Mouse (Mus musculus) hindbrain, postnatal 0 days (tissue): ENCODE data around the gene Rasgrp3. TPM values are rescaled to one million over a fixed set of nuclear protein-coding genes. Genes with fewer than 3 reads are reported as not detected.
"Not testable (repeated sequence)": the region's sequence is repeated elsewhere in the genome, so short reads cannot be mapped to it uniquely, and the experiment has no call there.

Experiments
- ATAC-seq: fragments of 200-750 bp; cut with Nextera tagmentation; 2 replicates; pipeline ENCODE4 v1.8.0; 2017; ENCODE audit warnings: mild to moderate bottlenecking, moderate TSS enrichment, moderate library complexity
- DNase-seq: peaks from one replicate; pipeline ENCODE4 v3.0.0-alpha.2; 2015; ENCODE audit warnings: low spot score
- H3K27ac ChIP-seq: fragments of 300-500 bp; sonication (generic); 2 replicates; pipeline ENCODE4 v1.5.1; 2014; ENCODE audit warnings: mild to moderate bottlenecking
- H3K27me3 ChIP-seq: fragments of 300-500 bp; sonication (generic); 2 replicates; pipeline ENCODE4 v1.6.1; 2014; ENCODE audit warnings: low read length, mixed read lengths; ENCODE audit not compliant: insufficient read depth
- H3K36me3 ChIP-seq: fragments of 300-500 bp; sonication (generic); 2 replicates; pipeline ENCODE4 v1.6.1; 2014; ENCODE audit warnings: low read length, mixed read lengths; ENCODE audit not compliant: insufficient read depth
- H3K4me1 ChIP-seq: fragments of 300-500 bp; sonication (generic); 2 replicates; pipeline ENCODE4 v1.6.1; 2014; ENCODE audit warnings: antibody characterized with exemption, low read length, mixed read lengths; ENCODE audit not compliant: insufficient read depth
- H3K4me2 ChIP-seq: fragments of 300-500 bp; sonication (generic); 2 replicates; pipeline ENCODE4 v1.6.1; 2014; ENCODE audit warnings: low read depth, mild to moderate bottlenecking, low read length, moderate library complexity, mixed read lengths
- H3K4me3 ChIP-seq: fragments of 300-500 bp; sonication (generic); 2 replicates; pipeline ENCODE4 v1.5.1; 2014; ENCODE audit warnings: low read length
- H3K9ac ChIP-seq: fragments of 300-500 bp; sonication (generic); replicated peaks from 2 replicates; pipeline ENCODE4 v1.6.1; 2014; ENCODE audit warnings: mild to moderate bottlenecking, low read length, moderate library complexity, mixed read lengths
- H3K9me3 ChIP-seq: fragments of 300-500 bp; sonication (generic); 2 replicates; pipeline ENCODE4 v1.6.1; 2016; ENCODE audit warnings: low read length, mixed read lengths
- CTCF ChIP-seq: IDR thresholded peaks from 2 replicates; pipeline ENCODE4 v1.5.1; 2016; ENCODE audit warnings: antibody characterized with exemption, control low read depth, low read depth
- WGBS: fragments of 180-500 bp; shearing (Covaris S2); extraction: QIAGEN DNeasy Blood & Tissue Kit; methylation state at CpG from one replicate; pipeline ENCODE4 v1.1.7; 2014; 5-methylcytosine and 5-hydroxymethylcytosine counted together
- polyA plus RNA-seq: library from polyadenylated mRNA; unstranded; fragments of >200 nt; fragmentation: Nextera tagmentation; extraction: Ambion mirVana; gene quantifications from 2 replicates; pipeline ENCODE4 v1.2.1, GENCODE M21; 2015
- total RNA-seq: library from RNA; depleted of rRNA; stranded (reverse); fragments of >200 nt; gene quantifications from 2 replicates; pipeline ENCODE4 v1.2.3, GENCODE M21; 2014

Gene Rasgrp3
- total and polyA plus RNA-seq, 2 experiments from 2014 or later: 2.1 to 5.1 TPM

DNA sequence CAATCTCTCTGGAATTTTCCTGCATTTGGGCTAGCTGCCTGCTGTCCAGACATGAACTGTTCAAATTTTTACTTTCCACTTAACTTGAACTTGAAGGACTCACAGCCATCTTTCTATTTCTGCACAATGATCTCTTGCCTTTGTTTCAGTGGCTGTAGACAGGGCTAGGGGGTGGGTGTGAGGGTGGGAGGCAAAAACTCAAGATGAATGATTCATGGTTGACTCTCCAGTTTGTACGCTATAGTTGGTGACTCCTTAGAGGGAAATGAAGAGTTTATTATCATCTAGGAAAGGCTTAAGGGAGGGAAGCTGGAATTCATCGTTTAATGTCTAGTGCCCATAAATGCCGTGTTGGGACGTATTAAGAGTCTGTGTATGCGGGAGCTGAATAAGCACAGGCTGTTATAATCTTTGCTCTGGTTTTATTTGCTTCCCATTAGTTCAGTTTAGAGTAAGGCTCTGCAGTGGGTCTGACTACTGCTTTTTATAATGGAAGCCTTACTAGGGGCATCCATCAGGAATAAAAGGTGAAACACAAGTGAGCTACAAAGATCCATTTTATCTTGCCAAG lies 5.6 kb downstream of the Rasgrp3 start:
- no peaks in the 10 kb centered on the region for H3K27me3 ChIP-seq
- no peak overlapping the region for H3K27ac ChIP-seq
- H3K4me2 ChIP-seq: no peak overlapping the region

DNA sequence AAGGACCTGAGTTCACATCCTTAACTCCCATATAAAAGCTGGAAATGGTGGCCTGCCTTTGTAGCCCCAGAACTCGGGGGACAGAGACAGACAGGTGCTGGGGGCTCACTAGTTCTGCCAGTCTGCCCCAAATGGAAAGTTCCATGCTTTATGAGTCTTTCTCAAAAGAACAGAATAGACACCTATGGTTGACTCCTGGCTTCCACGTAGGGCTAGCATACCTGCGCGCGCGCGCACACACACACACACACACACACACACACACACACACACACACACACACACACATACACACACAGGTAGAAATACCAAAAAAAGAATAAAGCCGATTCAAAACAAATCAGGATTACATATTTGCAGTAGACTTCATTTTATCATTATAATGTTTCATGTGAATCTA lies 6.7 kb downstream of the Rasgrp3 start:
- 93% methylated on average over 8 of the region's 8 CpGs for WGBS
- TF ChIP-seq CTCF: no peak
- H3K9ac ChIP-seq: no peak overlapping the region
- H3K4me1 ChIP-seq: no peaks in the 10 kb centered on the region
- no peaks in the 10 kb centered on the region for H3K9me3 ChIP-seq
- no peak overlapping the region for H3K4me2 ChIP-seq
- DNase-seq: no peak
- H3K4me3 ChIP-seq: no peak overlapping the region
- no peaks in the 10 kb centered on the region for H3K36me3 ChIP-seq
- no peaks in the 10 kb centered on the region for H3K27me3 ChIP-seq
- H3K27ac ChIP-seq: no peak overlapping the region
- ATAC-seq: no peak

More for the DNA sequence above, 5.6 kb downstream of the Rasgrp3 start:
- Histone ChIP-seq H3K9me3 (no peaks in the 10 kb centered on the region), H3K4me3 (no peak overlapping the region), H3K36me3 (no peaks in the 10 kb centered on the region), H3K4me1 (no peaks in the 10 kb centered on the region), H3K9ac (no peak overlapping the region)
- TF ChIP-seq CTCF: no peak
- no peak for DNase-seq
- ATAC-seq: 0 out of 2 replicates have a peak, but pooled peaks have one; percentile 35
- 64% methylated on average over 5 of the region's 5 CpGs for whole genome bisulfite sequencing

DNA sequence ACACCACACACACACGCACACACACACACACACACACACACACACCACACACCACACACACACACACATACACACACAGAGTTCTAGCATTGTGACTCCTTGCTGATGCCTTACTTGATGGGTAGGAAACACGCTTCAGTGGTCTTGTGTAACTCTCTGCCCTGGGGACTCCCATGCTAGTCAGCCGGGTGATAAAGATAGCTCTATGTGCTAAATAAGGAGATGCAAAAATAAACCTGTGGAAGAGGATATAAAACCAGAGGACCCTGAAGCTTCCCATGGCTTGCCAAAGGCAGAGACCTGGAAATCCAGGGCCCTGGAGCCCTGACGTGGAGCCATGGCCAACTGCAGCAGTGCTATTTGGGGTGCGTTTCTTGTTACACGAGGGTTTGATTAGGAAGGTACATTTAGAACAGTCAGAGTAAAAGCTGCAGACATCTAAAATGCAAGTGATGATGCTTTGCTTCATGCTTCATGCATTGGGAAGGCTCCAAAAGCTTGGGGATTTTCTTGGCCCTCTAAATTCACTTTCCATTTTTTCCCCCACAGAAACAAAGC lies 7.4 kb downstream of the Rasgrp3 start:
- no peaks in the 10 kb centered on the region for H3K27me3 ChIP-seq
- DNase-seq (peak; percentile 10), ATAC-seq (no peak)
- H3K4me1 ChIP-seq: no peaks in the 10 kb centered on the region
- H3K36me3 ChIP-seq: no peaks in the 10 kb centered on the region
- no peaks in the 10 kb centered on the region for H3K9me3 ChIP-seq
- H3K9ac ChIP-seq: no peak overlapping the region
- H3K4me2 ChIP-seq: no peak overlapping the region
- TF ChIP-seq CTCF: no peak
- no peak overlapping the region for H3K27ac ChIP-seq
- WGBS: 77% methylated on average over 6 of the region's 6 CpGs
- no peak overlapping the region for H3K4me3 ChIP-seq

DNA sequence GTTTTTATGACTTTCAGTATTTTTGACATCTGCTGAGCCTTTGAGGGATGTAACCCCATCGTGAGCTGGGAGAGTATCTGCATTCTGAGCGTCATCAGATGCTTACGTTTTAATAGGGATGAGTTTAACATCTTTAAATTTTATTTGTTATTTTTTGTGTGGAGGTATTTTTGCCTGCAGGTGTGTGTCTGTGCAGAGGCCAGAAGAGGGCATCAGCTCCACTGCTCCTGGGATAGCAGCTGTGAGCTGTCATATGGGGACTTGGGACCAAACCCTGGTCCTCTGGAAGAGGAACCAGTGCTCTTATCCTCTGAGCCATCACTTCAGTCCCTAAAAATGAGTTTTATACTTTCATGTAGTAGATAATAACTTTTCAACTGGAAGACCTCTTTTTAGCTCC lies 12.6 kb downstream of the Rasgrp3 start:
- H3K27me3 ChIP-seq: no peaks in the 10 kb centered on the region
- no peak overlapping the region for H3K4me3 ChIP-seq
- DNase-seq (no peak), ATAC-seq (no peak)
- no peak overlapping the region for H3K9ac ChIP-seq
- 93% methylated on average over 3 of the region's 3 CpGs for WGBS
- no peak overlapping the region for H3K4me2 ChIP-seq
- H3K36me3 ChIP-seq: no peaks in the 10 kb centered on the region
- TF ChIP-seq CTCF: no peak
- H3K27ac ChIP-seq: no peak overlapping the region
- no peaks in the 10 kb centered on the region for H3K4me1 ChIP-seq
- H3K9me3 ChIP-seq: no peaks in the 10 kb centered on the region

DNA sequence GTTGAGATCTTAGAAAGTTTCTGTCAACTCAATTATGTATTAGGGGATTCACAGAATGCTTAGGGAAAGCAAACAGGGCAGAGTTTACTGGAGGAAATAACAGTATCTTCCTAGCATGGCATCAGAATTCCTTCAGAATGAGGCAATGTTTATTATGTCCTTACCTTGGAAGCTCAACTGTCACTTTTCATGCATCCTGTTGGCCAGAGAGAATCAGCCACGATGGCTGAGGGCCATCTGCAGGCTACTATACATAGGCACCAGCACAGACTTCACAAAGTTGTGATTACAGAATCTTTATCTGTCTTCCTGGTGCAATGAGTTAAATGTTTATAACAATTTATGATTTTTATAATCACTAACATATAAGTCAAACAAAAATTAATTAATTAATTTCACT lies 13.3 kb downstream of the Rasgrp3 start:
- WGBS: 65% methylated on average over 1 of the region's 1 CpGs
- Histone ChIP-seq H3K36me3 (no peaks in the 10 kb centered on the region), H3K4me2 (no peak overlapping the region), H3K4me1 (no peaks in the 10 kb centered on the region), H3K9ac (no peak overlapping the region), H3K27ac (no peak overlapping the region), H3K27me3 (no peaks in the 10 kb centered on the region), H3K4me3 (no peak overlapping the region), H3K9me3 (no peaks in the 10 kb centered on the region)
- no peak for TF ChIP-seq CTCF
- ATAC-seq (no peak), DNase-seq (no peak)

DNA sequence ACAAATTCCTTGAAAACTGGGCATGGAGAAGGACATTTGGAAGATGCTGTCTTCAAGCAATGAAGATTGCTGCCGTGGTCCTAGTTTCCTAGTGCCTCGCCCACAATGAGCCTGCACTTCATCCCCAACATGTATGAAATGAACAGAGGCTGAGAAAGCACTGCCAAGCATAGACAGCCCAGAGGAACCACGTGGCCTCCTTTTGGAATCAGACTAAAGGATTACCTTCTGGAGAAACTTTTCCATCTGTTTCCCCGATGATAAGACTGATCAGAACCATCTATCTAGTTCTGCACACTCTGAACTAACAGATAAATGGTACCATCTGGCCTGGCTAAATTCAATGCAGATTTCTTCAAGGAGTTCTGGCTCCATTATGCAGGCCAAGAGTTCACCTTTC lies 16.6 kb downstream of the Rasgrp3 start:
- no peak for ATAC-seq
- H3K27ac ChIP-seq: no peak overlapping the region
- H3K36me3 ChIP-seq: no peaks in the 10 kb centered on the region
- 82% methylated on average over 4 of the region's 4 CpGs for WGBS
- no peak for TF ChIP-seq CTCF
- H3K4me1 ChIP-seq: no peaks in the 10 kb centered on the region
- no peak for DNase-seq
- no peaks in the 10 kb centered on the region for H3K9me3 ChIP-seq
- no peak overlapping the region for H3K4me2 ChIP-seq
- H3K9ac ChIP-seq: no peak overlapping the region
- H3K27me3 ChIP-seq: no peaks in the 10 kb centered on the region
- H3K4me3 ChIP-seq: no peak overlapping the region

DNA sequence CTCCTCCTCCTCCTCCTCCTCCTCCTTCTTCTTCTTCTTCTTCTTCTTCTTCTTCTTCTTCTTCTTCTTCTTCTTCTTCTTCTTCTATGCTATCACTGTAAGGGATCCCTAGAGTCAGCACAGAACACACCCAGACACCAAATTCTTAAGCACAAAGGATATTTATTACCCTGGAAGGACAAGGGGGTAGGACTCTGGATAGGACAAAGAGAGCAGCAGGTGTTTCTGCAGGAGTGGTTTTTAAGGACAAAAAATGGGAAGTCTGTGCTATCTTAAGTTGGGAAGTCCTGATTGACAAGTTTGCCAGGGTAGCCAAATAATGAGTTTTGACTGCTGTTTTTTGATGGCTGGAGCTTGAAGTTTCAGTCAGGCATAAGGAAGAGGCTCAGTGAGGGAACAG lies 17.9 kb downstream of the Rasgrp3 start:
- no peak overlapping the region for H3K27ac ChIP-seq
- no peak overlapping the region for H3K9ac ChIP-seq
- H3K4me2 ChIP-seq: no peak overlapping the region
- H3K27me3 ChIP-seq: no peaks in the 10 kb centered on the region
- ATAC-seq (no peak), DNase-seq (no peak)
- no peak overlapping the region for H3K4me3 ChIP-seq
- H3K4me1 ChIP-seq: no peaks in the 10 kb centered on the region
- H3K36me3 ChIP-seq: no peaks in the 10 kb centered on the region
- TF ChIP-seq CTCF: no peak
- no peaks in the 10 kb centered on the region for H3K9me3 ChIP-seq

DNA sequence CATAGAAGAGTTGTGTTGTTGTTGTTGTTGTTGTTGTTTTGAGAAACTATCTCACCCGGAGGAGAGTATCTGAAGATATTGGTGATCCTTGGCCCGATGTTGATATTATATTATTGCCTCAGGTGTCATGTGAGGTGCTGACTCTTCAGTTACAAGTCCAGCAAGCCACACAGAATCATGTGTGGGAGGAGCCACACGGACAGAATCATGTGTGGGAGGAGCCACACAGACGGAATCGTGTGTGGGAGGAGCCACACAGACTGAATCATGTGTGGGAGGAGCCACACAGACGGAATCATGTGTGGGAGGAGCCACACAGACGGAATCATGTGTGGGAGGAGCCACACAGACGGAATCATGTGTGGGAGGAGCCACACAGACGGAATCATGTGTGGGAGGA lies 20.4 kb downstream of the Rasgrp3 start:
- not testable (repeated sequence) for ATAC-seq, H3K4me1 ChIP-seq, H3K9ac ChIP-seq, DNase-seq, H3K4me2 ChIP-seq, H3K4me3 ChIP-seq, H3K9me3 ChIP-seq, H3K27ac ChIP-seq, H3K36me3 ChIP-seq, H3K27me3 ChIP-seq
- 87% methylated on average over 8 of the region's 9 CpGs for WGBS
